Mouse (Mus musculus): ENCODE data around the gene Chpf2.
A peak's percentile ranks its signal among the peaks of the same experiment; 100 is the strongest.

Chpf2 gene

GRCm38 (mm10) chr5:24604656-24605100 is 18.1 kb downstream of the Chpf2 start:
- no peak for DNase-seq (ENCODE audit: low read depth, low spot score)

GRCm38 (mm10) chr5:24605321-24605979 is 18.9 kb downstream of the Chpf2 start:
- no peak for DNase-seq (ENCODE audit: low read depth, low spot score)

DNA sequence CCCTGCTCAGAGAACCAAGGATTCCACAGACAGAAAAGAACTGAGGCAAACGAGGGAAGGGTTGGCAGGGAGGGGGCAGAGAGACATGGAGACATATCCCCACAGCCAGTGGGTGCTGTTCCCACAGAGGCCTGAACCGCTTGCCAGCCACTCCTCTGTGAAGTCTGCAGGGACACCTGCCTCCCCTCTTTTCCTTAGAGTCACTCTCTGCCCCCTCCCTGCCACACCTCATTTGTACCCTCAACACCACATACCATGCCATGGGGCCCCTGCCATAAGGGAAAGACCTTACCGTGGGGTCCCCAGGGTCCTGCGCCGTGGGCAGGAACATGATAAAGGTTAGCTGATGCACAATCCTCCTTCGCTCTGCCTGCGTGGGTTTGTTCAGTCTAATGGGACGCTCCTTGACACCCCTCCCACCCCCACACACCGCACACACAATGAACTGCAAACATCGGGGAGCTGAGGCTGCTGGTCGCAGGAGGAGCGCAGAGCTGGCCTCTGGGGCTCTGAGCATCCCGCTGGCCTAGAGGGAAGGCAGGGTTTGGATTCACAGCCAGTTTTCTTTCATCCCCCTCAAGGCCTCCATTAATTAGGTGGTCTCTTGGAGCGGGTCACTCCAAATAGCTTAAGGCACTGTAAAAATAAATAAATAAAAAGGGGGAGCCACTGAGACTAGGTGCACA is 19.6 kb downstream of the Chpf2 start:
- DNase-seq (ENCODE audit: low read depth, low spot score) = no peak

DNA sequence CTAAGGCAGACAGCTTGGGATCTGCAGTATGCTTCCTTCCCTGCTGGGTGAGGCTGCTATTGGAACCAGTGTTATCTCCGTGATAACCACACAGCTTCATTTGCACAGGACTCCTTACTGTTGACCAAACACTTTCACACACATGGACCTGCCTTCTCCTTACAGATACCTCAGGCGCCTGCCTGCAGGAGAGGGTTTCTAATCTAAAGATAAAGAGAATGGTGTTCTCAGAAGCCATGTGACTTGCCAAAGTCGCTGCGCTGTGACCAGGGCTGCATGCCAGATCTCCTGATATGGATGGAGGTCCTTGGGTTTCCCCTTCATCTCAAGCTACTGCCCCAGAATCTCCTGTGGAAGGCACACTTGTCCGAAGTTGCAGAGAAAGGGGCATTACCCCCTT is 22.8 kb downstream of the Chpf2 start:
- DNase-seq (ENCODE audit: low read depth, low spot score) = no peak

DNA sequence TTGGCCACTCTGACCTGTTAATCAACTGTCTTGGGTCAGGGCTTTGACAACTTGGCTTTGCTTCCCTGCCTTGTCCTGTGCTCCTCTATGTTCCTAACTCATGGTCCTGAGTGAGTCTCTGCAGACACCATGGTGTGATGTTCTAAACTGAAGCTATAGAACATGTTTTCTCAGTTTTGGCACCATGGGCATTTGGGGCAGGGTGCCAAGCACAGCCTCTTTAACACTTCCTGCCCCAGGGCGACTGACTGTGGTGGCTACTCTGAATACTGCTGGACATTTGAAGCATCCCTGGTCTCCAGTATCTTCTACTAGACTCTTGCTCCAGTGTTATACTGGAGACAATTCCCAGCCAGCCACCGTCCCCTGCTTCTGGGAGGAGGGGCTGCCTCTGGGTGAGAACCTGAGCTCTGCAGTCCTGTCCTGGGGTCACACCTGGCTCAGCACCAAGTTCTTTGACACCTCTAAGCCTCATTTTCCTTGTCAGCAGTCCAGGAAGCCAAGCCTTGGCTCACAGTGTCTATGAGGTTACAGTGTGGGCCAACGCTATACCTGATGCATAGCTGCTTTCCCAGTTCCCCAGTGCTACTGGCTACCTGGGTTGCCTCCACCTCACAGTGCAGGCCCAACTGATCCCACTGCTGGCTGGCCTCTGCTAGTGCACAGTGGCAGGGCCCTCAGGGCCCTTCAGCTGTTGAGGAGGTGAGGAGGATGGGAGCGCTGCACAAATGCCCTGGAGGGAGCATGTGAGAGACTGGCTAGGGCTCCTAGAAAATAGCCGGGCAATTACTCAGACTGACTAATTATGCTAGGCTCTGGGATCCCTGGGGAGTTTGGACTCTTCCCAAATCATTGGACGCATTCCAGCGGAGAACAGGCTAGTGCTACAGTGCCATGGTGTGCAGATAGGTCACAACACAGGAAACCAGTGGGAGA is 25.1 kb downstream of the Chpf2 start:
- DNase-seq (ENCODE audit: low read depth, low spot score) = no peak

GRCm38 (mm10) chr5:24612302-24612649 is 25.7 kb downstream of the Chpf2 start:
- no peak for DNase-seq (ENCODE audit: low read depth, low spot score)

- no peak for DNase-seq (ENCODE audit: low read depth, low spot score)
Measured at GRCm38 (mm10) chr5:24615097-24615496, 28.6 kb downstream of the Chpf2 start.

DNA sequence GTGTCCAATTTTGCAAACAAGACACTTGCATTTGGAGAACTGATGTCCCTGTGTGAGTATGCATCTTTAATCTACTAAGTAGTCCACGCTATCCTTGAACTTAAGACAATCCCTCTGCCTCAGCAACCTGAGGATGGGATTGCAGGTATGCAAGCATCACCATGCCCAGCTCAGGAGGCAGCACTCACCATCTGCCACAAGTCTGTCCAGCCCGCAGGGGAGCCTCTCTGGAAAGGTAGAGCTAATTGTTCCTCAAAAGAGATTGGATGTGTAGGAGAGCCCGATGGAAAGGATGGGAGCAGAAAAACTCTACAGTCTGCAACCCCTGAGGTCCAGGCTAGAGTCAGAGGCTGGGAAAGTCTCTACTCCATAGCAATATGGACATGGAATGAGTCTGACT is 32.4 kb downstream of the Chpf2 start:
- DNase-seq (ENCODE audit: low read depth, low spot score) = no peak

GRCm38 (mm10) chr5:24620116-24620515 is 33.6 kb downstream of the Chpf2 start:
- no peak for DNase-seq (ENCODE audit: low read depth, low spot score)

DNA sequence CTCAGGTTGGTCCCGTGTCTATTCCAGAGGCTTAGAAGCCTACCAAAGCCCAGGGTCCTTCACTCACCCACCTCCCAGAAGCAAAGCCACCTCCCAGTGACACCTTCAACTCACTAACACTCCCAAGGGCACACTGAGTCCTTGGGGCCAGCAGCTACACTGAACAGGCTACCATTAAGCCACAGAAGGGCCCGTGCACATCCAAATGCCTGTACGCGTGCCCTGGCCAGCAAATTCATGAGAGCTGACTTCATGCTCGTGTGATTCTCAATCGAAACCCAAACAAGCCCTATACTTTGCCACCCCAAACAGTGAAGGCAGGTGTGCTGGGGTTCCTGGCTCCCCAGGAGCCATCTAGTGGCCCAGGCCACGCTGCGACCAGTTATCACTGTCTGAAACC is 34.1 kb downstream of the Chpf2 start:
- DNase-seq (ENCODE audit: low read depth, low spot score) = no peak

- no peak for DNase-seq (ENCODE audit: low read depth, low spot score)
Measured at GRCm38 (mm10) chr5:24622386-24623040, 36.0 kb downstream of the Chpf2 start.

- DNase-seq (ENCODE audit: low read depth, low spot score) = no peak
Measured at GRCm38 (mm10) chr5:24623041-24623985, 36.8 kb downstream of the Chpf2 start.

DNA sequence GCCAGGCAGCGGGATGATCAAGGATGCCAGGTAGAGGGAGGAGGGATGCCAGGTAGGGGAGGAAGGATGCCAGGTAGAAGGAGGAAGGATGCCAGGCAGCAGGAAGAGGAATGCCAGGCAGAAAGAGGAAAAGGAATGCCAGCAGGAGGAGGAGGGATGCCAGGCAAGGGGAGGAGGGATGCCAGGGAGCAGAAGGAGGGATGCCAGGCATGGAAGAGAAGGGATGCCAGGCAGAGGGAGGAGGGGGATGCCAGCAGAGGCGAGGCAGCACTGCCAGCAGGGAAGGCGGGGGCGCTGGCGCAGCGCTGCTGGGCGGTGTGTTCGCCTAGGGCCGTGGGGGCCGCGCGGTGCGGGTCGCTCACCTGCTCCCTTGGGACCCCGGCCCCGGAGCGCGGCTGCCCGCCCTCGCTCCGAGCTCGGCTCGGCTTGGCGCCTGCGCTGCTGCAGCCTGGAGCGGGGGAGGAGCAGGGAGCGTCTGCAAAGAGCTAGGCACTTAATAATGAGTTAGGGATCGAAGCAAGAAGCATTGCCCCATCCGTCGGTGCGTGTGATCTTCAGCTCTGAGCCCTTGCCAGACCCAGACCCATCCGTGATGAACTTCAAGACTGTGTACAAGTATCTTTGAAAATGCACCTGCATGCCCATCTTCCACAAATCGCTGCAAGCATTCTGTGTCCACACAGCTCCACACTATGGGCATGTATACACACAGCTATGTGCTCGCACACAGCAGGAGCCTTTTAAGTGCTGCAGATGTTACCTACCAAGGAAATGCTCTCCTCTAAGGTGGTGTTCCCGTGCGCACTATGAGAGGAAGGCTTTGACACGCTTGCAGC is 37.7 kb downstream of the Chpf2 start, which contains the start of gene Smarcd3:
Gene Smarcd3, minus strand, starts transcription at position 426 of the 836 bp plus-strand sequence.
- DNase-seq (ENCODE audit: low read depth, low spot score) = peak; percentile 73

- no peak for DNase-seq (ENCODE audit: low read depth, low spot score)
Measured at GRCm38 (mm10) chr5:24624822-24625120, 38.2 kb downstream of the Chpf2 start.

GRCm38 (mm10) chr5:24629712-24630111 is 43.2 kb downstream of the Chpf2 start:
- DNase-seq (ENCODE audit: low read depth, low spot score) = no peak

DNA sequence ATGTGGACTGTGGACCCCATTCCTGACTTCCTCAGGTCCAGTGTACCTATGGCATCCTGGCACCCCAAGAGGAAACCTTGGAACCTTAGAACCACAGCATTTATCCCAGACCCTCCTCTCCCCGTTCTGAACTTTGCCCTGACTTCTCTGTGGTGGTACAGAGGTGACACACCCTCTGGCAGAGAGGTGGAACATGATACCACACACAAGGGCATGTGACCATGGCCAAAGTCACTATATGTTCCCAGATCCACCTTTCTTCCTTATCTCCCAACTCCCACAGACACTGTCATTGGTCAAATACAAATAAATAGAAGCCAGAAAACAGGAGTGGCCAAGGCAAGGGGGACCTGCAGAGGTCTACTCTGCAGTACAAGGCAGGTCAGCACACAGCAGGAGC is 48.6 kb downstream of the Chpf2 start:
- no peak for DNase-seq (ENCODE audit: low read depth, low spot score)

GRCm38 (mm10) chr5:24635526-24636141 is 49.1 kb downstream of the Chpf2 start:
- DNase-seq (ENCODE audit: low read depth, low spot score) = no peak

DNA sequence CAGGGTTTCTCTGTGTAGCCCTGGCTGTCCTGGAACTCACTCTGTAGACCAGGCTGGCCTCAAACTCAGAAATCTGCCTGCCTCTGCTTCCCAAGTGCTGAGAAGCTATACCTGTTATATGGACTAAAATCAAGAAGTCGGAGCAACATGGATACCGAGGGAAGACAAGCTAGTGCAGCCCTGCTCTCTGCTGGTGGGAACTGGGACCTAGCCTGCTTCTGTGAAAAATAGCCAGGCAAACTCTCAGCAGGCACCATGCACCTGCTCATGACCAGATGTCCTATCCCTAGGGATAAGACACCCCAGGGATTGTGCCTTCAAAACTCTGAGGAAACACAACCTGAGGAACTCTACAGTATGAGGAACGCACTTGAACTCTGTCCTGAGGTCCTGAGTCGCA is 50.4 kb downstream of the Chpf2 start:
- no peak for DNase-seq (ENCODE audit: low read depth, low spot score)

DNA sequence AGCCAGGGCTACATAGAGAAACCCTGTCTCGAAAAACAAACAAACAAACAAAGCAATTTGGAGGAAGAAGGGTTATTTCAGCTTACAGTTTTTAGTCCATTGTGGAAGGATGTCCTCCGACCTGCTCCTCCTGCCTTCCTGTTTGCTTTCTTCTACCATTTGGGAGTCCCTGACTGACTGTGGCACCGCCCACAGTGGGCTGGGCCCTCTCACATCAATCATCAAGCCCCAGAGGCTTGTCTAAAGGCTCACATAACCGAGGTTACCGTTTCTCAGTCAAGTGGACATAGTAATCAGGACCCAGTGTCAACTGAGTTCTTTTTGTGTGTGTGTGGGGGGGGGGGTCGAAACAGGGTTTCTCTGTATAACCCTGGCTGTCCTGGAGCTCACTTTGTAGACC is 51.6 kb downstream of the Chpf2 start:
- DNase-seq (ENCODE audit: low read depth, low spot score) = no peak
